ENCODE assay signal across 28 mouse cellular contexts in genomic region chr9:60995096-60995495, GRCm38 (mm10).
DNase-seq lines count a peak whose midpoint lies in the region; ATAC-seq lines count a peak whose summit lies in the region.
"Had no signal": no experiment of that assay in that cellular context is flagged by ENCODE, and none has a peak within 500 bp of the region (broad histone marks: within the 10 kb centered on the region; RNA-seq: fewer than 3 reads in every experiment).

No protein-coding gene starts in this region.

- H3K4me1 ChIP-seq in intestine, embryonic 14.5 days (replicated peaks; ENCODE audit: control insufficient read depth, insufficient read depth, low read length), result peaks cover 13% of the 10 kb centered on the region; the same call in 1 of the 2 replicates
- peaks cover 8% of the 10 kb centered on the region; the same call in 1 of the 2 replicates for H3K4me1 ChIP-seq in intestine, embryonic 15.5 days (replicated peaks)

- peak; percentile 66 for DNase-seq in CD4-positive, CD25-positive, alpha-beta regulatory T cell, adult 2 months (ENCODE audit: low read depth, low spot score)
- DNase-seq in intestine, embryonic 14.5 days (ENCODE audit: low spot score), result no peak
- peak; percentile 67 for DNase-seq in MN1 (ENCODE audit: low spot score)
- DNase-seq in layer of hippocampus, adult 8-10 months (ENCODE audit: low spot score in 2 of 2), result no peak
- no peak for DNase-seq in adrenal gland, adult 18-20 months (ENCODE audit: low spot score in 2 of 2)
- DNase-seq: adrenal gland, postnatal 10 days; cerebellum, adult 11 months; cerebellum, adult 9-11 months; embryo, embryonic 11 days; forebrain, postnatal 0 days; heart, adult 2 months; kidney, adult 8-10 months; kidney, postnatal 10 days; layer of hippocampus, adult 9-11 months; lung, embryonic 14.5 days; lung, postnatal 14 days; thymus, postnatal 14 days had no signal

- WGBS in intestine, embryonic 14.5 days, result 32% methylated on average over 6 of the region's 6 CpGs
- 38% methylated on average over 6 of the region's 6 CpGs for WGBS in intestine, embryonic 15.5 days

- no peak overlapping the region for H3K9ac ChIP-seq in intestine, embryonic 14.5 days (ENCODE audit: low read length)
- H3K9ac ChIP-seq in intestine, embryonic 15.5 days, result no peak overlapping the region
- H3K9ac ChIP-seq: embryonic facial prominence, embryonic 15.5 days; forebrain, embryonic 12.5 days; forebrain, postnatal 0 days; hindbrain, embryonic 14.5 days; liver, embryonic 15.5 days; lung, embryonic 14.5 days; neural tube, embryonic 13.5 days had no signal

- H3K27me3 ChIP-seq in intestine, embryonic 14.5 days (replicated peaks; ENCODE audit: control insufficient read depth, insufficient read depth, low read length), result no peaks in the 10 kb centered on the region
- H3K27me3 ChIP-seq in intestine, embryonic 15.5 days (replicated peaks), result no peaks in the 10 kb centered on the region
- H3K27me3 ChIP-seq: liver, embryonic 15.5 days had no signal

- no peak overlapping the region for H3K4me3 ChIP-seq in intestine, embryonic 14.5 days (ENCODE audit: low read depth, low read length)
- no peak overlapping the region for H3K4me3 ChIP-seq in intestine, embryonic 15.5 days (replicated peaks)
- H3K4me3 ChIP-seq: embryonic facial prominence, embryonic 15.5 days; forebrain, embryonic 12.5 days; heart, adult 2 months; liver, embryonic 15.5 days; neural tube, embryonic 13.5 days had no signal

- H3K36me3 ChIP-seq in intestine, embryonic 14.5 days (ENCODE audit: control insufficient read depth, insufficient read depth, low read length), result no peaks in the 10 kb centered on the region
- H3K36me3 ChIP-seq in intestine, embryonic 15.5 days, result no peaks in the 10 kb centered on the region
- H3K36me3 ChIP-seq: embryonic facial prominence, embryonic 15.5 days; forebrain, embryonic 12.5 days; liver, embryonic 15.5 days; neural tube, embryonic 13.5 days had no signal

- H3K27ac ChIP-seq in intestine, embryonic 14.5 days (ENCODE audit: low read depth), result no peak overlapping the region
- no peak overlapping the region for H3K27ac ChIP-seq in intestine, embryonic 15.5 days
- H3K27ac ChIP-seq: embryonic facial prominence, embryonic 15.5 days; forebrain, embryonic 12.5 days; heart, adult 2 months; hindbrain, embryonic 14.5 days; liver, embryonic 15.5 days; neural tube, embryonic 13.5 days had no signal

- no peak for ATAC-seq in CD4-positive, CD25-positive, alpha-beta regulatory T cell, adult 4 months
- ATAC-seq in intestine, embryonic 14.5 days (replicated peaks; ENCODE audit: low FRiP score, low TSS enrichment, low read depth), result 0 out of 2 replicates have a peak, but pooled peaks have one; percentile 36
- ATAC-seq in intestine, embryonic 15.5 days, result no peak
- ATAC-seq in inflammation-experienced regulatory T-cells, adult 6 months, result peak; percentile 3
- ATAC-seq: forebrain, postnatal 0 days; intestine, embryonic 16.5 days; midbrain, embryonic 16.5 days had no signal

- H3K9me3 ChIP-seq in intestine, embryonic 14.5 days (ENCODE audit: control insufficient read depth, low read length), result no peaks in the 10 kb centered on the region
- H3K9me3 ChIP-seq in intestine, embryonic 15.5 days, result no peaks in the 10 kb centered on the region
- H3K9me3 ChIP-seq: embryonic facial prominence, embryonic 15.5 days; forebrain, embryonic 12.5 days; liver, embryonic 15.5 days; neural tube, embryonic 13.5 days had no signal

- H3K4me2 ChIP-seq in intestine, embryonic 14.5 days (ENCODE audit: low read length), result no peak overlapping the region
- H3K4me2 ChIP-seq in intestine, embryonic 15.5 days (replicated peaks), result no peak overlapping the region
- H3K4me2 ChIP-seq: embryonic facial prominence, embryonic 15.5 days; forebrain, embryonic 12.5 days; hindbrain, embryonic 14.5 days; liver, embryonic 15.5 days; lung, embryonic 14.5 days; midbrain, embryonic 11.5 days; neural tube, embryonic 13.5 days had no signal

Comparison
In these comparisons a context has a peak if more than half of its experiments do, and no peak if none do; other contexts are left out.
1. ATAC-seq: peak in intestine, embryonic 14.5 days (single experiment) and inflammation-experienced regulatory T-cells, adult 6 months (single experiment); none in CD4-positive, CD25-positive, alpha-beta regulatory T cell, adult 4 months (single experiment) and intestine, embryonic 15.5 days (single experiment).
2. DNase-seq: peak in CD4-positive, CD25-positive, alpha-beta regulatory T cell, adult 2 months (single experiment) and MN1 (single experiment); none in intestine, embryonic 14.5 days (single experiment), layer of hippocampus, adult 8-10 months (0 of 2) and adrenal gland, adult 18-20 months (0 of 2).